Mouse (Mus musculus) kidney, adult 8-10 months (tissue): ENCODE measurements around the gene 4930469K13Rik.

Experiments used
- DNase-seq, 2 experiments: peaks; one replicate each; pipeline ENCODE4 v3.0.0; 2022

The 4930469K13Rik gene

DNA sequence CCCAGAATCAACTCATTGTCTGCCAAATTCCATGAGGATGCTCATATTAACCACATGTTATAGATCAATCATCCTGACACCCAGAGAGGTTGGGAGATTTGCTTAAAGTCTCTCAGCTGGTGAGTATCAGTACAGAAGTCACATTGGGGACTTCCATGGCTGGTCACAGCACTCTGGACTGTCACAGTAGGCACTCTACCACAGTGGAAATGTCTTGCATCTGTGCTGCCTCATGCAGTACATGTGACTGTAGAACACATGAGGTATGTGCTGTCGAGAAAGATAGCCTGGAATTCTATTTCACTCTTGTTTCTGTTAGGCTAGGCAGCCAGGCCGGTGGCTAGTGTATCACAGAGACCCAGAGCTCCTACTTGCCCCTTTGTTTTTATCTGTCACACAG, 63.6 kb downstream of the 4930469K13Rik start:
- no peak for DNase-seq

DNA sequence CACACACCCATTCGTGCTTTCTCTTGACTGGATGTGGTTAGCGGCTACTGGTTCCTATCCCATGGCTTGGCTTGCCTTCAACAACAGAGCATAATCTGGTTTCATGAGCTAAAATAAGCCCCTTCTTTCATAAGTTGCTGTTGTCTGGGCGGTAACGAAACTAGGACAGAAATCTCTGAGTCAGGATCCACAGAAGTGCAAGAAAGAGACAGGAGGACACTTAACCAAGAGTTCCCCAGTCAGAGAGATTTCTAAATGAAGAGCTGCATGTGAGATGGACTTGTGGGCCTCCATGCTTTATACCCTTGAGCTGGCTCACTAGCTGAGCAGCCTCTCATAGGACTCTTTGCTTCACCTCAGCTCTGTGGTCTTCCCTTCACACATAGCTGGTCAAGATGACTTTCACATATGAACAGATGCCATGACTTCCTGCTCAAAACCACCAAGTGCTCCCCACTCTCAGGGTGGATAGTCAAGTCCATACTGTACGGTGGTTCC, 64.3 kb downstream of the 4930469K13Rik start:
- no peak for DNase-seq

- no peak for DNase-seq
Measured at GRCm38 (mm10) chr11:34031015-34031805, 67.1 kb downstream of the 4930469K13Rik start.

GRCm38 (mm10) chr11:34029658-34030057, 68.7 kb downstream of the 4930469K13Rik start:
- DNase-seq = no peak

GRCm38 (mm10) chr11:34025091-34025490, 73.3 kb downstream of the 4930469K13Rik start:
- no peak for DNase-seq

GRCm38 (mm10) chr11:34012007-34012652, 86.2 kb downstream of the 4930469K13Rik start:
- DNase-seq = no peak

- peak in 1 of 2 experiments; percentile 8 for DNase-seq
Measured at GRCm38 (mm10) chr11:34010859-34011172, 87.5 kb downstream of the 4930469K13Rik start.

- DNase-seq = no peak
Measured at GRCm38 (mm10) chr11:34010133-34010858, 88.1 kb downstream of the 4930469K13Rik start.

- DNase-seq = no peak
Measured at GRCm38 (mm10) chr11:34009316-34010087, 88.9 kb downstream of the 4930469K13Rik start.

- DNase-seq = peak; percentile 17 to 46
Measured at GRCm38 (mm10) chr11:34008702-34009101, 89.7 kb downstream of the 4930469K13Rik start.

DNA sequence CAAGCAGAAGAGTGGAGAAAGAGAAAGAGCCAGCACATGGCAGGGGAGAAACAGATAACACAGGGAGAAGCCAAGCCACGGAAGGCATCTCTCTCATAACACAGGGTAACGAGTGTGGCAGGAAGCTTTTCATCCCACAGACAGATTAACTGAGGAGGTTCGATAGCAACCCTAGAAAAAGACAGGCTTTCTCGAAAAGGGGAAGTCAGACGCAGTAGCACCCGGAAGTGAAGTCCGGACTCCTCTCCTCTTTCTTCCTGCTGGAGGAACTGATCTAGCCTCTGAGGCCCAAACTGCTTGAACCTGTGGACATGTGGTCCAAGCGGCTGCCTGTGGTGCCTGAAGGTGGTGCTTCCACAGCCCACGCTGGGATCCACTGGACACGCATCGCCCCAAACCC, 90.1 kb downstream of the 4930469K13Rik start:
- no peak for DNase-seq

- no peak for DNase-seq
Measured at GRCm38 (mm10) chr11:34007616-34008015, 90.7 kb downstream of the 4930469K13Rik start.

DNA sequence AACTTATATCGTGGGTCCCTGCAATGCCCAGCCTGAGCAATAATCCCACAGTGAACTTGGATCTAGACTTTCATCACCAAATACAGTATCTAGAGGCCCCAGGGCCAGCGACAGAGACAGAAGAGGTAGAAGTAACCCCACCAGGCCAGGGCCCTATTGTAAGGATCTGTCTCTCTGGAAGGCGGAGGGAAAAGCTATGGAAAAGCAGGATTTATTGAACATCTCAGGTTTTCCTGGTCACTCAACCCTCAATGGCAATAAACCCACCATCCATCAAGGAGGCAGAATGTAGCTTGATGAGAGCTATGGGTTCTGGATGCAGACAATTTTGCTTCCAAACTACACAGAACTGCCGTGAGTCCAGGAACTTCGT, 95.8 kb downstream of the 4930469K13Rik start:
- no peak for DNase-seq

GRCm38 (mm10) chr11:34001938-34002592, 96.3 kb downstream of the 4930469K13Rik start:
- DNase-seq = peak; percentile 10 to 58

GRCm38 (mm10) chr11:34000416-34000815, 97.9 kb downstream of the 4930469K13Rik start:
- no peak for DNase-seq

GRCm38 (mm10) chr11:33998244-33998643, 100.1 kb downstream of the 4930469K13Rik start:
- no peak for DNase-seq

DNA sequence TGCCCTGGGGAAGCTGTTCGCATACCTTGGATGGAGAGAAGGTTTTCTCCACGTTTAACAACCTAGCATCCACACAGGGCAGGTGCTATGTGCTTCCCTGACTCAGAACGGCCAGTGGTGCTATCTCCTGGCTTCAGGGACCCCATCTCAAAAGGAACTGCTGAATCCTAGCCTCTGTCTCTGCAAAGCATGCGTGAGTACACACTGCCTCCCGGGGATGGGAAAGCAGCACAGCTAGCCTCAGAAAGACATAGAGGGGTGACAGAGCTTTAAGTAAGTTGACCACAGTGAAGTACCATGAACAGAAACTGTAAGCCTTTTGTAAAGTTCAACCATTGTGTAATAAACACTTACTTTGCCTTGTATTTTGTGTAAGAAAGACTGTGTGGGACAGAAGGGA, 104.9 kb downstream of the 4930469K13Rik start:
- no peak for DNase-seq

DNA sequence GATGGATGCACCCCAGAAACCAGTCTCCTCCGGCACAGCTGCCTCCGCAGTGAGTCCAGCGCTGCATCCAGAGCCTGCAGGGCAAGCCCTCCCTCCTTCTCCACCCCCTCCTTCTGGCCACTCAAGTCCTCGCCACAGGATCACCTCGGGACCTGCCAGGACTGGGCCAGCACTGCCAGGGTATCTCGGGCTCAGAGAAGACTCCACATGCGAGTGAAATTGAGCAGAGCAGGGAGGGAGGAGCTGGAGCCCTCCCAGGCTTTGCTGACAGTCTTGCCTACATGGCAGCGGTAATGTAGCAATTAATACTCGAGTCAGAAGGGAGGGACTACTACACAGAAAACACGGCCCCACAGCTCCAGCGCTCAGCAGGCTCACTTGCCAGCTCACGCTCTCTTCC, 105.4 kb downstream of the 4930469K13Rik start, which contains the start of gene Kcnip1:
Kcnip1 (minus strand) TSS at position 215 of the 400 bp plus-strand sequence.
- DNase-seq = no peak

GRCm38 (mm10) chr11:33990002-33990401, 108.4 kb downstream of the 4930469K13Rik start:
- no peak for DNase-seq

GRCm38 (mm10) chr11:33986525-33986924, 111.8 kb downstream of the 4930469K13Rik start:
- no peak for DNase-seq

GRCm38 (mm10) chr11:33980146-33980545, 118.2 kb downstream of the 4930469K13Rik start:
- no peak for DNase-seq

- no peak for DNase-seq
Measured at GRCm38 (mm10) chr11:33975121-33975520, 123.2 kb downstream of the 4930469K13Rik start.
